Mouse (Mus musculus) ES-Bruce4 (cell line): ENCODE measurements around the gene Cpsf4l.
A peak's percentile ranks its signal among the peaks of the same experiment; 100 is the strongest.

Experiments
- CTCF ChIP-seq: IDR thresholded peaks from one replicate; pipeline ENCODE4 v1.8.1; 2011; ENCODE audit warnings: low read depth, low read length
- EP300 ChIP-seq: IDR thresholded peaks from 2 replicates; pipeline ENCODE4 v1.6.1; 2011; ENCODE audit warnings: low read depth, low read length; ENCODE audit not compliant: insufficient read depth
- POLR2A ChIP-seq: IDR thresholded peaks from one replicate; pipeline ENCODE4 v1.8.1; 2011; ENCODE audit warnings: low read length; ENCODE audit not compliant: insufficient read depth

DNA sequence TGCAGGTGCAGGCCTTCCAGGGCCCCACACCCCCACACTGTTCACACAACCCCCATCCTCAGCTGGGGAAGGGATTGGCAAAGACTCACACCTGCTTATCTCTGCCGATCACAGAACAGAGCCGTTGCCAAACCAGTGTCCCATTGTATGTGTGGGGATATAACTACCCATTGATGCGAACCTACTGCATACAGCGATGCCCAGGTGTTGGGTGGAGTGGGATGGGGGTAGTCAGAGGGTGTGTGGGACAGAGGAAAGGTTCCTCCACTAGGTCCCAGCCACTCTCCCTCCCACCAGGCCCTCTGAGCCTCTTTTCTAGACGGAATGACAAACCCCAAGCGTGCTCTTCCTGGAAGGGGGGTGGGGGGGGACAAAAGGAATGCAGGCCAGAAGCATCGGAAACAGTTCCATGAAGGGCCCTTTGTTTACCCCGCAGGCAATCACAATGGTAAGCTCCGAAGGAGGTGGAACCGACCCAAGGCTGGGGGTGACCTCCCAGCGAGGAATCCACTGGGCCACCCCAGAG, at the start of gene Cpsf4l:
- TF ChIP-seq POLR2A: peak; percentile 89
- peak; percentile 96 for TF ChIP-seq EP300
- TF ChIP-seq CTCF: no peak
